Mouse (Mus musculus) adrenal gland, postnatal 36 days (tissue): Measurements from ENCODE around the gene Rsg1. TPM values are rescaled to one million over a fixed set of nuclear protein-coding genes. Genes with fewer than 3 reads are reported as not detected.

Source experiments
- total RNA-seq, 2 experiments: library from RNA; stranded (reverse); gene quantifications; 2 replicates each; pipeline ENCODE4 v1.2.3; 2021

The Rsg1 gene
- total RNA-seq, 2 experiments from 2014 or later: 0.96 to 1.2 TPM

Other genes starting within 250 kb of the Rsg1 start
- 10 to 100 TPM; 33.3 to 34.2 TPM for gene Atp13a2, start 227.1 kb upstream of the Rsg1 start, total RNA-seq
- gene Mfap2, start 203.5 kb upstream of the Rsg1 start, total RNA-seq: 10 to 100 TPM in 1 of 2 experiments, 1 to 10 TPM in 1; 8.4 to 10.5 TPM
- 1 to 10 TPM; 5.5 to 5.8 TPM for gene Crocc, start 153.4 kb upstream of the Rsg1 start, total RNA-seq
- 10 to 100 TPM; 61.4 to 61.9 TPM for gene Necap2, start 135.6 kb upstream of the Rsg1 start, total RNA-seq
- not detected for gene Spata21, start 125.6 kb upstream of the Rsg1 start, total RNA-seq
- 100 to 1,000 TPM; 110 to 123 TPM for gene Szrd1, start 74.2 kb upstream of the Rsg1 start, total RNA-seq
- 10 to 100 TPM; 20.4 to 21.6 TPM for gene Fbxo42, start 66.0 kb upstream of the Rsg1 start, total RNA-seq
- 10 to 100 TPM; 31.2 to 75.4 TPM for gene Arhgef19, start 25.5 kb downstream of the Rsg1 start, total RNA-seq
- gene Epha2, start 87.3 kb downstream of the Rsg1 start, total RNA-seq: 10 to 100 TPM; 14.4 to 23.6 TPM
- 1 to 10 TPM; 1.8 to 2.7 TPM for gene Fam131c, start 154.3 kb downstream of the Rsg1 start, total RNA-seq
- gene Clcnka, start 184.8 kb downstream of the Rsg1 start, total RNA-seq: not detected
- gene Clcnkb, start 202.1 kb downstream of the Rsg1 start, total RNA-seq: not detected
- under 1 TPM; 0.33 to 0.46 TPM for gene Hspb7, start 206.8 kb downstream of the Rsg1 start, total RNA-seq
- gene Srarp, start 222.1 kb downstream of the Rsg1 start, total RNA-seq: not detected
- 10 to 100 TPM; 14.8 to 18.7 TPM for gene Zbtb17, start 230.7 kb downstream of the Rsg1 start, total RNA-seq